Mouse (Mus musculus): ENCODE results near the gene Ghr.

The Ghr gene

GRCm38 (mm10) chr15:3388485-3388884 lies 194.8 kb downstream of the Ghr start:
- DNase-seq (ENCODE audit: low spot score in 2 of 2) = no peak

GRCm38 (mm10) chr15:3383788-3384187 lies 199.5 kb downstream of the Ghr start:
- no peak for DNase-seq (ENCODE audit: low spot score in 2 of 2)

GRCm38 (mm10) chr15:3381413-3381812 lies 201.9 kb downstream of the Ghr start:
- DNase-seq (ENCODE audit: low spot score in 2 of 2) = no peak

GRCm38 (mm10) chr15:3368261-3368832 lies 214.9 kb downstream of the Ghr start:
- DNase-seq (ENCODE audit: low spot score in 2 of 2) = no peak

GRCm38 (mm10) chr15:3356073-3356766 lies 227.1 kb downstream of the Ghr start:
- no peak for DNase-seq (ENCODE audit: low spot score in 2 of 2)

- no peak for DNase-seq (ENCODE audit: low spot score in 2 of 2)
Measured at GRCm38 (mm10) chr15:3353696-3354095, 229.6 kb downstream of the Ghr start.

- DNase-seq (ENCODE audit: low spot score in 2 of 2) = no peak
Measured at GRCm38 (mm10) chr15:3349306-3350064, 233.8 kb downstream of the Ghr start.

GRCm38 (mm10) chr15:3346682-3347081 lies 236.6 kb downstream of the Ghr start:
- no peak for DNase-seq (ENCODE audit: low spot score in 2 of 2)

GRCm38 (mm10) chr15:3344555-3344954 lies 238.7 kb downstream of the Ghr start:
- no peak for DNase-seq (ENCODE audit: low spot score in 2 of 2)

- peak in 1 of 2 experiments; percentile 12 for DNase-seq (ENCODE audit: low spot score in 2 of 2)
Measured at GRCm38 (mm10) chr15:3341806-3342582, 241.3 kb downstream of the Ghr start.

- no peak for DNase-seq (ENCODE audit: low spot score in 2 of 2)
Measured at GRCm38 (mm10) chr15:3339847-3340246, 243.4 kb downstream of the Ghr start.

- DNase-seq (ENCODE audit: low spot score in 2 of 2) = no peak
Measured at GRCm38 (mm10) chr15:3332517-3332916, 250.8 kb downstream of the Ghr start.

- DNase-seq (ENCODE audit: low spot score in 2 of 2) = no peak
Measured at GRCm38 (mm10) chr15:3331813-3332212, 251.5 kb downstream of the Ghr start.

GRCm38 (mm10) chr15:3330291-3330690 lies 253.0 kb downstream of the Ghr start:
- no peak for DNase-seq (ENCODE audit: low spot score in 2 of 2)

- DNase-seq (ENCODE audit: low spot score in 2 of 2) = no peak
Measured at GRCm38 (mm10) chr15:3323041-3323440, 260.3 kb downstream of the Ghr start.

GRCm38 (mm10) chr15:3319929-3320328 lies 263.4 kb downstream of the Ghr start:
- DNase-seq (ENCODE audit: low spot score in 2 of 2) = no peak

GRCm38 (mm10) chr15:3316617-3317016 lies 266.7 kb downstream of the Ghr start:
- no peak for DNase-seq (ENCODE audit: low spot score in 2 of 2)

- DNase-seq (ENCODE audit: low spot score in 2 of 2) = no peak
Measured at GRCm38 (mm10) chr15:3312937-3313336, 270.4 kb downstream of the Ghr start.

- no peak for DNase-seq (ENCODE audit: low spot score in 2 of 2)
Measured at GRCm38 (mm10) chr15:3309856-3310255, 273.4 kb downstream of the Ghr start.

- DNase-seq (ENCODE audit: low spot score in 2 of 2) = no peak
Measured at GRCm38 (mm10) chr15:3303426-3303825, 279.9 kb downstream of the Ghr start, which contains the start of gene Ccdc152. Gene Ccdc152, minus strand, starts transcription at chr15:3303526.

GRCm38 (mm10) chr15:3300361-3301100 lies 282.8 kb downstream of the Ghr start:
- no peak for DNase-seq (ENCODE audit: low spot score in 2 of 2)

All from urinary bladder, postnatal 36 days (tissue).